Mouse (Mus musculus): ENCODE measurements around the gene Rims3.

Gene Rims3

GRCm38 (mm10) chr4:120855360-120856060 is 894 bp downstream of the Rims3 start:
- DNase-seq, result no peak

GRCm38 (mm10) chr4:120856376-120856775 is 1.8 kb downstream of the Rims3 start:
- no peak for DNase-seq

- DNase-seq, result no peak
Measured at GRCm38 (mm10) chr4:120859865-120860264, 5.2 kb downstream of the Rims3 start.

GRCm38 (mm10) chr4:120866211-120866610 is 11.6 kb downstream of the Rims3 start:
- no peak for DNase-seq

GRCm38 (mm10) chr4:120868246-120868645 is 13.6 kb downstream of the Rims3 start:
- no peak for DNase-seq

- DNase-seq, result no peak
Measured at GRCm38 (mm10) chr4:120868988-120869387, 14.4 kb downstream of the Rims3 start.

GRCm38 (mm10) chr4:120870262-120870748 is 15.7 kb downstream of the Rims3 start:
- DNase-seq, result no peak

- DNase-seq, result no peak
Measured at GRCm38 (mm10) chr4:120875961-120876360, 21.3 kb downstream of the Rims3 start.

- no peak for DNase-seq
Measured at GRCm38 (mm10) chr4:120878728-120879127, 24.1 kb downstream of the Rims3 start.

- no peak for DNase-seq
Measured at GRCm38 (mm10) chr4:120879386-120879785, 24.8 kb downstream of the Rims3 start.

GRCm38 (mm10) chr4:120880731-120881432 is 26.3 kb downstream of the Rims3 start:
- no peak for DNase-seq

- DNase-seq, result no peak
Measured at GRCm38 (mm10) chr4:120882002-120882625, 27.5 kb downstream of the Rims3 start.

GRCm38 (mm10) chr4:120885208-120886120 is 30.8 kb downstream of the Rims3 start:
- DNase-seq, result no peak

- DNase-seq, result no peak
Measured at GRCm38 (mm10) chr4:120886131-120886530, 31.5 kb downstream of the Rims3 start.

GRCm38 (mm10) chr4:120886811-120887210 is 32.2 kb downstream of the Rims3 start:
- DNase-seq, result no peak

- DNase-seq, result peak; percentile 78
Measured at GRCm38 (mm10) chr4:120887381-120888112, 32.9 kb downstream of the Rims3 start.

- no peak for DNase-seq
Measured at GRCm38 (mm10) chr4:120888884-120889283, 34.3 kb downstream of the Rims3 start.

GRCm38 (mm10) chr4:120890754-120891440 is 36.3 kb downstream of the Rims3 start:
- peak; percentile 89 for DNase-seq

- no peak for DNase-seq
Measured at GRCm38 (mm10) chr4:120891960-120892359, 37.3 kb downstream of the Rims3 start.

GRCm38 (mm10) chr4:120892516-120892915 is 37.9 kb downstream of the Rims3 start:
- DNase-seq, result no peak

- DNase-seq, result peak; percentile 68
Measured at GRCm38 (mm10) chr4:120893656-120894401, 39.2 kb downstream of the Rims3 start.

Measured in cerebellum, adult 8-10 months (tissue).